Mouse (Mus musculus) liver, postnatal 0 days (tissue): ENCODE results near the gene Slc12a8. TPM values are rescaled to one million over a fixed set of nuclear protein-coding genes. Genes with fewer than 3 reads are reported as not detected.

Experiments
- ATAC-seq: fragments of 200-750 bp; cut with Nextera tagmentation; 2 replicates; pipeline ENCODE4 v1.8.0; 2017; ENCODE audit warnings: mild to moderate bottlenecking, moderate library complexity
- DNase-seq: peaks from one replicate; pipeline ENCODE4 v3.0.0-alpha.2; 2016
- H3K27ac ChIP-seq: fragments of 300-500 bp; sonication (generic); 2 replicates; pipeline ENCODE4 v1.5.1; 2014; ENCODE audit warnings: antibody characterized with exemption, moderate library complexity, mild to moderate bottlenecking, low read depth
- H3K27me3 ChIP-seq: fragments of 300-500 bp; sonication (generic); 2 replicates; pipeline ENCODE4 v1.6.1; 2014; ENCODE audit warnings: low read length, control low read depth, mixed read lengths; ENCODE audit not compliant: insufficient read depth
- H3K36me3 ChIP-seq: fragments of 300-500 bp; sonication (generic); replicated peaks from 2 replicates; pipeline ENCODE4 v1.6.1; 2014; ENCODE audit warnings: mild to moderate bottlenecking, control low read depth, low read length, moderate library complexity, mixed read lengths; ENCODE audit not compliant: insufficient read depth
- H3K4me1 ChIP-seq: fragments of 300-500 bp; sonication (generic); 2 replicates; pipeline ENCODE4 v1.6.1; 2014; ENCODE audit warnings: antibody characterized with exemption, mild to moderate bottlenecking, control low read depth; ENCODE audit not compliant: insufficient read depth
- H3K4me2 ChIP-seq: fragments of 300-500 bp; sonication (generic); 2 replicates; pipeline ENCODE4 v1.6.1; 2014; ENCODE audit warnings: low read depth, mild to moderate bottlenecking, low read length, moderate library complexity, mixed read lengths
- H3K4me3 ChIP-seq: fragments of 300-500 bp; sonication (generic); 2 replicates; pipeline ENCODE4 v1.5.1; 2014; ENCODE audit warnings: low read depth, low read length
- H3K9ac ChIP-seq: fragments of 300-500 bp; sonication (generic); replicated peaks from 2 replicates; pipeline ENCODE4 v1.6.1; 2014; ENCODE audit warnings: mild to moderate bottlenecking, moderate library complexity
- H3K9me3 ChIP-seq: fragments of 300-500 bp; sonication (generic); 2 replicates; pipeline ENCODE4 v1.6.1; 2016; ENCODE audit warnings: mild to moderate bottlenecking, control low read depth, low read length, mixed read lengths
- CTCF ChIP-seq: sonication (generic); IDR thresholded peaks from 2 replicates; pipeline ENCODE4 v1.5.1; 2016; ENCODE audit warnings: antibody characterized with exemption, low read depth
- EP300 ChIP-seq: IDR thresholded peaks from 2 replicates; pipeline ENCODE4 v1.6.1; 2016; ENCODE audit warnings: antibody characterized with exemption, low read depth, mild to moderate bottlenecking
- WGBS: fragments of 180-500 bp; shearing (Covaris S2); extraction: QIAGEN DNeasy Blood & Tissue Kit; methylation state at CpG from one replicate; pipeline ENCODE4 v1.1.7; 2014; ENCODE audit not compliant: insufficient replicate concordance; 5-methylcytosine and 5-hydroxymethylcytosine counted together
- polyA plus RNA-seq: library from polyadenylated mRNA; unstranded; fragments of >200 nt; fragmentation: Nextera tagmentation; extraction: Ambion mirVana; gene quantifications from 2 replicates; pipeline ENCODE4 v1.2.1, GENCODE M21; 2015

Slc12a8 gene
- polyA plus RNA-seq, 1 experiment from 2014 or later: 0.18 TPM

DNA sequence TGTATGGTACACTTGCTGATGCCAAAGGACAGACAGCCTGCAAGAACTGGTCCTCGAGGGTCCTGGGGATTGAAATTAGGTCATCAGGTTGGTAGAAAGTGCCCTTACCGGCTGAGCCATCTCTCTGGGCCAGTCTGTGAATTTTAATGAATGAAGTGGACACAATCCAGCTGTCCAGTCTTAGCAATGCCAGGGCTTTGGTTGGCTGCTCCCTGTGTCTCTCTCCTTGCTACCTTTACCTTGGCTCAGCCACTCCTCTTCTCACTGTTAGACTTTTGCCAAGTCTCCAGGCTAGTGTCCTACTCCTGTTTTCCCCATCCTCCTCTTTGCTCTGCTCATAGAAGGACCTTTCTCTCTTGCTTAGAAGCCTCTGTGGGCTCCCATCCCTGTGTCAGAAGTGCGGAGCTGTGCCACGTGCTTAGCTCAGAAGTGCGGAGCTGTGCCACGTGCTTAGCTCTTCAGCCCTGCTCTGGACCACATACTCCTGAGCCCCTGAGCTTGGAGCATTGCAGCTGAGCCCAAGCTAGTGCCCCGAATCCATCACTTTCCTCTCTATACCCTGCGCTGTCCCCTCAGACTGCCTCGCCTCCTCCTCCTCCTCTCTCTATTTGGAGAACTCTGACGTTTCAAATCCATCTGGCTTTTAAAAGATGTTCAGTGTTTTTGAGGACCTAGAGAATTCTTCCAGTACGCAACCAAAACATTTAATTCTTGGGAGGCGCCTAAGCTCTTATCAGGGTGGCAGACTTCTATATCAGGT is 118.9 kb downstream of the Slc12a8 start:
- no peaks in the 10 kb centered on the region for H3K4me1 ChIP-seq
- no peak overlapping the region for H3K9ac ChIP-seq
- TF ChIP-seq CTCF (no peak), EP300 (no peak)
- no peak overlapping the region for H3K4me2 ChIP-seq
- H3K27ac ChIP-seq: no peak overlapping the region
- no peaks in the 10 kb centered on the region for H3K9me3 ChIP-seq
- H3K27me3 ChIP-seq: no peaks in the 10 kb centered on the region
- H3K4me3 ChIP-seq: no peak overlapping the region
- 77% methylated on average over 12 of the region's 12 CpGs for WGBS
- DNase-seq: no peak
- H3K36me3 ChIP-seq: no peaks in the 10 kb centered on the region
- no peak for ATAC-seq

DNA sequence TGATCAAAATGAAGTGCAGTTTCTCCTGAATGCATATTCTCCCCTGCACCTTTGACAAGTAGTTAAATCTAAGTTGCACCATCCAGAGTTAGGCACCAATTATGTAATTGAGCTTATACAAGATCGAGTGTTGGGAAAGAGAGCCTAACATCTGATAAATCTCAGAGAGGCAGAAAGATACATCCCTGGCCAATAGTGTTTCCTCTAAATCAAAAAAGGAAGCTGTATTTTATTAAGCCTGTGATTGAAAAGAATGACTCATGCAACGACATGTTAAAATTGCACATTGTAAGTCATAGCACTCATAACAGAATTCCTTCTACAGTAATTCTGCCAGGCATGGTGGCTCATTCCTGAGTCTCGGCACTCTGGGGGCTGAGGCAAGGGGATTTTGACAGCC is 124.7 kb downstream of the Slc12a8 start:
- H3K36me3 ChIP-seq: no peaks in the 10 kb centered on the region

DNA sequence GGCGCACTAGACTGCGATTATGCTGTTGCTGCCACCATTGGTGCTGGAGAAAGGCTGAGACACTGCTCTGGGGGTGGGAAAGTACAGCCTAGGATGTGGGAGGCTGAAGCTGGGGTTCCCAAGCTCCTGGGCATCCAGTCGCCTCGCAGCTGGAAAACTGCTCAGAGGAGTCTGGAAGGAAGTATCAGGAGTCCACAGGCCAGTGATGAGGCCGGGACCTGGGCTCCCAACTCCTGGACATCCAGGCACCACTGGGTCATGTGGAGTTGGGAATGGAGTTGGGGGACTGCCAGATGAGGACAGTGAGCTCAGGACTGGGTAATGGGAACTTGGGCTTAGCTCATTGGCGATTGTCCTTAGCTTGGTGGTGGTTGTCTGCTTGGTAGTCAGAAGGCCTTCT is 136.0 kb downstream of the Slc12a8 start:
- no peaks in the 10 kb centered on the region for H3K4me1 ChIP-seq
- no peak overlapping the region for H3K27ac ChIP-seq
- no peak overlapping the region for H3K4me3 ChIP-seq
- H3K27me3 ChIP-seq: no peaks in the 10 kb centered on the region
- no peaks in the 10 kb centered on the region for H3K36me3 ChIP-seq
- no peak for ATAC-seq
- 79% methylated on average over 6 of the region's 6 CpGs for WGBS
- H3K9ac ChIP-seq: no peak overlapping the region
- TF ChIP-seq CTCF: no peak
- no peak for TF ChIP-seq EP300
- H3K9me3 ChIP-seq: peaks cover 10% of the 10 kb centered on the region
- H3K4me2 ChIP-seq: no peak overlapping the region
- DNase-seq: no peak

More for the DNA sequence above, 124.7 kb downstream of the Slc12a8 start:
- H3K27ac ChIP-seq: no peak overlapping the region
- no peak overlapping the region for H3K4me2 ChIP-seq
- no peak overlapping the region for H3K9ac ChIP-seq
- no peak for TF ChIP-seq CTCF
- TF ChIP-seq EP300: no peak
- H3K4me1 ChIP-seq: no peaks in the 10 kb centered on the region
- no peak overlapping the region for H3K4me3 ChIP-seq
- DNase-seq (no peak), ATAC-seq (no peak)
- H3K27me3 ChIP-seq: no peaks in the 10 kb centered on the region
- WGBS: 61% methylated on average over 3 of the region's 3 CpGs
- no peaks in the 10 kb centered on the region for H3K9me3 ChIP-seq

DNA sequence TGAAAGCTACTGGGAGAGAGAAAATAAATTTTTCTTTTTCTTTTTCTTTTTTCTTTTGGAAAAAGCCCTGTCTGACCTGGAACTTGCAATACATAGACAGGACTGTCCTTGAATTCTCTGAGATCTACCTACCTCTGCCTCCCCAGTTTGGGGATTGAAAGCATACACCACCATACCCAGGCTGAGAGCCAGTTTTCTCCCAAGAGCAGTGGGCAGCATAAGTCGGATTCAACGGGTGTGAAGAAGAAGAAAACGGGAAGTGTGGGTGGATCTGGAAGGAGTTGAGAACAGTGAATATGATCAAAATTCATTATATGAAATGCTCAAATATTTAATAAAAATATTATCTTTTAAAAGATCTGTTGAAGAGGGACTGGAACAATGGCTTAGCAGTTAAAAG is 138.3 kb downstream of the Slc12a8 start:
- 87% methylated on average over 3 of the region's 3 CpGs for WGBS
- TF ChIP-seq EP300 (no peak), CTCF (no peak)
- Histone ChIP-seq H3K9me3 (no peaks in the 10 kb centered on the region), H3K4me3 (no peak overlapping the region), H3K4me1 (no peaks in the 10 kb centered on the region), H3K27me3 (no peaks in the 10 kb centered on the region), H3K9ac (no peak overlapping the region), H3K36me3 (no peaks in the 10 kb centered on the region), H3K4me2 (no peak overlapping the region), H3K27ac (no peak overlapping the region)
- no peak for DNase-seq
- no peak for ATAC-seq

DNA sequence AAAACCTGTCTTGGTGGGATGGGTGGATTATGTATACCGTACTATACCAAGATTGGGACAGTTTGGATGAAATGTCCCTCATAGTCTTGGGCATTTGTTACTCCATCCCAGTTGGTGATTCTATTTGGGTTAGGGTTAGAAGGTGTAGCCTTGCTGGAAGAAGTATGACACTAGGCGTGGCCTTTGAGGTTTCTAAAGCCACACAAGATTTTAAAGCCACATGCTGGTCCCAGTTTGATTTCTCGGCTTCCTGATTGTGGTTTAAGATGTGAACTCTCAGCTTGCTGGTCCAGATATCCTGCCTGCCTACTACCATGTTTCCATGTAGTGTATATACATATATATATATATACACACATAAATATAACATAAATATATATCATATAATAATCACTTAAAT is 140.1 kb downstream of the Slc12a8 start:
- no peak overlapping the region for H3K27ac ChIP-seq
- ATAC-seq: no peak
- no peaks in the 10 kb centered on the region for H3K36me3 ChIP-seq
- no peak overlapping the region for H3K4me3 ChIP-seq
- no peaks in the 10 kb centered on the region for H3K9me3 ChIP-seq
- H3K27me3 ChIP-seq: no peaks in the 10 kb centered on the region
- no peaks in the 10 kb centered on the region for H3K4me1 ChIP-seq
- WGBS: 54% methylated on average over 3 of the region's 3 CpGs
- TF ChIP-seq EP300 (no peak), CTCF (no peak)
- H3K9ac ChIP-seq: no peak overlapping the region
- DNase-seq: no peak
- no peak overlapping the region for H3K4me2 ChIP-seq

DNA sequence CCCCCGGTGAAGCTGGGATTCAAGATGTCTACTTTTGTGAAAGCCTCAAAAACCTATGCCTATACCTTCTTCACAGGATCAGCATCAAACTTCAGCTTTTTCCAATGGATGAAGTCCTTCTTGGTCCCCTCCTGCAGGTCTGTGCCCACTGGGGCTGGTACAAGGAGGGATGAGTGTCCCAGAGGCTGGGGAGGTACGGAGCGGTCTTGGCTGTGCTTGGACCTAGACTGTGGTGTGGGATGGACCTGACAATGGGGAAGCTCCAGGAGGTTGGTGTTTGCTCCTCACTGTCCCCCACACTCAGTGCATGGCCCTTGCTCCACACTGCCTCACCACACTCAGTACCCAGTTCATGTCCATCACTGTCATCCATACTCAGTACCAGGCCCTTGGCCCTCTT is 141.0 kb downstream of the Slc12a8 start:
- 90% methylated on average over 3 of the region's 3 CpGs for WGBS
- no peaks in the 10 kb centered on the region for H3K36me3 ChIP-seq
- H3K4me3 ChIP-seq: no peak overlapping the region
- no peak for TF ChIP-seq CTCF
- TF ChIP-seq EP300: no peak
- ATAC-seq (no peak), DNase-seq (no peak)
- no peak overlapping the region for H3K27ac ChIP-seq
- H3K4me1 ChIP-seq: no peaks in the 10 kb centered on the region
- no peak overlapping the region for H3K4me2 ChIP-seq
- no peaks in the 10 kb centered on the region for H3K9me3 ChIP-seq
- H3K27me3 ChIP-seq: no peaks in the 10 kb centered on the region
- no peak overlapping the region for H3K9ac ChIP-seq

DNA sequence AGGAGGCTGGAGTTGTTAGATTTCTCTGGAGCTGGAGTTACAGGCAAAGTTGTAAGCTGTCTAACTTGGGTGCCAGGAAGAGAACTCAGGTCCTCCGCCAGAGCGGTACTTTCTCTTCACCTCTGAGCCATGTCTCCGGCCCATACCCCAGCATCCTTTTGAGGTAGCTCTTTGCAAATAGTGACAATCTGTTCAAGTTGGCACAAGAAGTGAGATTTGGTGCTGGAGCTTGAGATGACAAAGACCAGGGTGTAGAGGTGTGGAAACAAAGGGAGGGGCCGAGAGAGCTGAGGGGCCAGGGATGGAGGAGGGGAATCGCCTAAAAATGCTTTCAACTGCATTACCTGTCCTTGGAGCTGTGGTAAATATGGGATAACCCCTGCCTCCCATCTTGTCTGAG is 142.4 kb downstream of the Slc12a8 start:
- no peaks in the 10 kb centered on the region for H3K4me1 ChIP-seq
- ATAC-seq (no peak), DNase-seq (no peak)
- H3K4me3 ChIP-seq: no peak overlapping the region
- H3K36me3 ChIP-seq: no peaks in the 10 kb centered on the region
- H3K9me3 ChIP-seq: no peaks in the 10 kb centered on the region
- no peak overlapping the region for H3K27ac ChIP-seq
- H3K27me3 ChIP-seq: no peaks in the 10 kb centered on the region
- no peak overlapping the region for H3K9ac ChIP-seq
- WGBS: 87% methylated on average over 5 of the region's 5 CpGs
- no peak for TF ChIP-seq EP300
- TF ChIP-seq CTCF: no peak
- H3K4me2 ChIP-seq: no peak overlapping the region
